Comparison of ENCODE assay signal across 22 mouse cellular contexts in the genomic region with DNA sequence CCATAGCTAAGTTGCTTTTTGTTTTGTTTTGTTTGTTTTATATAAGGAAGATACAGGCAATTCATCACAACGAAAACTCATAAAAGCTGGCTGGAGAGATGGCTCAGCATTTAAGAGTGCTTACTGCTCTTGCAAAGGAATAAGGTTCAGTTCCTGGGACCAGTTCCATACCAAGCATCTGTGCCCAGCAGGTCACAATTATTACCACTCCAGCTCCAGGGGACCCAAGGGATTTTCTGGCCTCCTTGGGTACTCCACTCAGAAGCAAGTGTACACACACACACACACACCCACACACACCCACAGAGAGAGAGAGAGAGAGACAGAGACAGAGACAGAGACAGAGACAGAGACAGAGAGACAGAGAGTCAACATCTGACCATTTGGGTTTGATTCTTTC.
"Had no signal": no experiment of that assay in that cellular context is flagged by ENCODE, and none has a peak within 500 bp of the region (broad histone marks: within the 10 kb centered on the region; RNA-seq: fewer than 3 reads in every experiment).

No protein-coding gene starts in this region.

- H3K27me3 ChIP-seq: heart, embryonic 12.5 days; hindbrain, embryonic 13.5 days; hindbrain, embryonic 15.5 days; kidney, embryonic 15.5 days; limb, embryonic 12.5 days; liver, embryonic 13.5 days; liver, embryonic 15.5 days had no signal

- H3K36me3 ChIP-seq: heart, embryonic 10.5 days; heart, embryonic 12.5 days; hindbrain, embryonic 13.5 days; hindbrain, embryonic 15.5 days; kidney, embryonic 15.5 days; limb, embryonic 12.5 days; liver, embryonic 13.5 days; liver, embryonic 15.5 days had no signal

- H3K9me3 ChIP-seq: heart, embryonic 10.5 days; hindbrain, embryonic 13.5 days; hindbrain, embryonic 15.5 days; kidney, embryonic 15.5 days; limb, embryonic 12.5 days; liver, embryonic 13.5 days; liver, embryonic 15.5 days had no signal

- H3K27ac ChIP-seq: heart, embryonic 10.5 days; hindbrain, embryonic 13.5 days; hindbrain, embryonic 15.5 days; hindbrain, postnatal 0 days; kidney, embryonic 15.5 days; kidney, postnatal 0 days; limb, embryonic 12.5 days; liver, embryonic 13.5 days; liver, embryonic 15.5 days had no signal

- H3K4me3 ChIP-seq: heart, embryonic 10.5 days; heart, embryonic 12.5 days; hindbrain, embryonic 13.5 days; hindbrain, embryonic 15.5 days; kidney, embryonic 15.5 days; limb, embryonic 12.5 days; liver, embryonic 13.5 days; liver, embryonic 15.5 days had no signal

- H3K4me1 ChIP-seq: heart, embryonic 10.5 days; heart, embryonic 12.5 days; kidney, embryonic 15.5 days; limb, embryonic 12.5 days; liver, embryonic 13.5 days; liver, embryonic 15.5 days had no signal

- DNase-seq: gastrocnemius, postnatal 14 days; gastrocnemius, postnatal 36 days; heart, adult 18-20 months; heart, postnatal 10 days; kidney, adult 11 months; kidney, adult 2 months; kidney, adult 9 months; kidney, postnatal 14 days; kidney, postnatal 36 days; layer of hippocampus, adult 9-11 months; layer of hippocampus, postnatal 36 days; liver; liver, embryonic 13.5 days had no signal
